Mouse (Mus musculus): ENCODE data around the gene Olfr1156. TPM values are rescaled to one million over a fixed set of nuclear protein-coding genes. Genes with fewer than 3 reads are reported as not detected.

Gene Olfr1156
- not detected in 2 replicates for polyA plus RNA-seq (2014; fragmentation: Nextera tagmentation; extraction: Ambion mirVana)

- H3K9ac ChIP-seq (ENCODE audit: low read depth, low read length), result no peak within 1 kb of the TSS
- ATAC-seq (ENCODE audit: low FRiP score) (no peak), DNase-seq (ENCODE audit: low spot score) (no peak)
- H3K4me1 ChIP-seq (replicated peaks; ENCODE audit: control insufficient read depth, insufficient read depth, low read length), result no peaks in the 10 kb centered on the region
- no peak within 1 kb of the TSS for H3K27ac ChIP-seq (ENCODE audit: low read depth, low read length)
- H3K4me3 ChIP-seq (ENCODE audit: low read depth, low read length), result no peak within 1 kb of the TSS
- no peaks in the 10 kb centered on the region for H3K9me3 ChIP-seq (ENCODE audit: control insufficient read depth, low read length)
- H3K4me2 ChIP-seq (replicated peaks; ENCODE audit: low read depth, low read length), result no peak within 1 kb of the TSS
- no peaks in the 10 kb centered on the region for H3K36me3 ChIP-seq (ENCODE audit: control insufficient read depth, insufficient read depth, low read length)
- no peaks in the 10 kb centered on the region for H3K27me3 ChIP-seq (ENCODE audit: control insufficient read depth, insufficient read depth, low read length)
These were observed at the start of gene Olfr1156 for GRCm38 (mm10) chr2:87953000-87953399. TSS of gene Olfr1156 (minus strand) at chr2:87953100.

- Histone ChIP-seq H3K27ac (ENCODE audit: low read depth, low read length) (no peak within 1 kb of the TSS), H3K4me1 (replicated peaks; ENCODE audit: control insufficient read depth, insufficient read depth, low read length) (no peaks in the 10 kb centered on the region), H3K4me2 (replicated peaks; ENCODE audit: low read depth, low read length) (no peak within 1 kb of the TSS), H3K9ac (ENCODE audit: low read depth, low read length) (no peak within 1 kb of the TSS), H3K4me3 (ENCODE audit: low read depth, low read length) (no peak within 1 kb of the TSS), H3K27me3 (ENCODE audit: control insufficient read depth, insufficient read depth, low read length) (no peaks in the 10 kb centered on the region), H3K9me3 (ENCODE audit: control insufficient read depth, low read length) (no peaks in the 10 kb centered on the region), H3K36me3 (ENCODE audit: control insufficient read depth, insufficient read depth, low read length) (no peaks in the 10 kb centered on the region)
- ATAC-seq (ENCODE audit: low FRiP score) (no peak), DNase-seq (ENCODE audit: low spot score) (no peak)
These were observed 36.9 kb upstream of the Olfr1156 start, which contains the start of gene Olfr1158 for GRCm38 (mm10) chr2:87989813-87990212. TSS of gene Olfr1158 (plus strand) at chr2:87990113.

- Histone ChIP-seq H3K4me3 (ENCODE audit: low read depth, low read length) (no peak within 1 kb of the TSS), H3K9me3 (ENCODE audit: control insufficient read depth, low read length) (no peaks in the 10 kb centered on the region), H3K4me2 (replicated peaks; ENCODE audit: low read depth, low read length) (no peak within 1 kb of the TSS), H3K9ac (ENCODE audit: low read depth, low read length) (no peak within 1 kb of the TSS), H3K27me3 (ENCODE audit: control insufficient read depth, insufficient read depth, low read length) (no peaks in the 10 kb centered on the region), H3K4me1 (replicated peaks; ENCODE audit: control insufficient read depth, insufficient read depth, low read length) (no peaks in the 10 kb centered on the region), H3K27ac (ENCODE audit: low read depth, low read length) (no peak within 1 kb of the TSS), H3K36me3 (ENCODE audit: control insufficient read depth, insufficient read depth, low read length) (no peaks in the 10 kb centered on the region)
- no peak for ATAC-seq (ENCODE audit: low FRiP score)
- WGBS, result 80% methylated on average over 3 of the region's 3 CpGs
- no peak for DNase-seq (ENCODE audit: low spot score)
These were observed 21.7 kb upstream of the Olfr1156 start, which contains the start of gene Olfr74 for GRCm38 (mm10) chr2:87974563-87974962. TSS of gene Olfr74 (minus strand) at chr2:87974663.

- ATAC-seq (ENCODE audit: low FRiP score) (no peak), DNase-seq (ENCODE audit: low spot score) (no peak)
- no peaks in the 10 kb centered on the region for H3K27me3 ChIP-seq (ENCODE audit: control insufficient read depth, insufficient read depth, low read length)
- no peak within 1 kb of the TSS for H3K4me3 ChIP-seq (ENCODE audit: low read depth, low read length)
- no peak within 1 kb of the TSS for H3K27ac ChIP-seq (ENCODE audit: low read depth, low read length)
- H3K4me1 ChIP-seq (replicated peaks; ENCODE audit: control insufficient read depth, insufficient read depth, low read length), result no peaks in the 10 kb centered on the region
- no peak within 1 kb of the TSS for H3K4me2 ChIP-seq (replicated peaks; ENCODE audit: low read depth, low read length)
- H3K36me3 ChIP-seq (ENCODE audit: control insufficient read depth, insufficient read depth, low read length), result no peaks in the 10 kb centered on the region
- no peaks in the 10 kb centered on the region for H3K9me3 ChIP-seq (ENCODE audit: control insufficient read depth, low read length)
- WGBS, result 96% methylated on average over 4 of the region's 4 CpGs
- no peak within 1 kb of the TSS for H3K9ac ChIP-seq (ENCODE audit: low read depth, low read length)
These were observed 15.3 kb upstream of the Olfr1156 start, which contains the start of gene Olfr1157 for GRCm38 (mm10) chr2:87968199-87968598. TSS of gene Olfr1157 (minus strand) at chr2:87968299.

- no peak within 1 kb of the TSS for H3K4me3 ChIP-seq (ENCODE audit: low read depth, low read length)
- 90% methylated on average over 1 of the region's 1 CpGs for WGBS
- H3K4me1 ChIP-seq (replicated peaks; ENCODE audit: control insufficient read depth, insufficient read depth, low read length), result no peaks in the 10 kb centered on the region
- no peaks in the 10 kb centered on the region for H3K9me3 ChIP-seq (ENCODE audit: control insufficient read depth, low read length)
- H3K9ac ChIP-seq (ENCODE audit: low read depth, low read length), result no peak within 1 kb of the TSS
- no peak within 1 kb of the TSS for H3K4me2 ChIP-seq (replicated peaks; ENCODE audit: low read depth, low read length)
- no peak for ATAC-seq (ENCODE audit: low FRiP score)
- DNase-seq (ENCODE audit: low spot score), result no peak
- no peak within 1 kb of the TSS for H3K27ac ChIP-seq (ENCODE audit: low read depth, low read length)
- no peaks in the 10 kb centered on the region for H3K36me3 ChIP-seq (ENCODE audit: control insufficient read depth, insufficient read depth, low read length)
- no peaks in the 10 kb centered on the region for H3K27me3 ChIP-seq (ENCODE audit: control insufficient read depth, insufficient read depth, low read length)
These were observed 7.9 kb downstream of the Olfr1156 start, which contains the start of gene Olfr1155 for GRCm38 (mm10) chr2:87945037-87945436. TSS of gene Olfr1155 (minus strand) at chr2:87945137.

- no peak within 1 kb of the TSS for H3K4me3 ChIP-seq (ENCODE audit: low read depth, low read length)
- DNase-seq (ENCODE audit: low spot score) (no peak), ATAC-seq (ENCODE audit: low FRiP score) (no peak)
- no peaks in the 10 kb centered on the region for H3K36me3 ChIP-seq (ENCODE audit: control insufficient read depth, insufficient read depth, low read length)
- no peak within 1 kb of the TSS for H3K27ac ChIP-seq (ENCODE audit: low read depth, low read length)
- no peak within 1 kb of the TSS for H3K4me2 ChIP-seq (replicated peaks; ENCODE audit: low read depth, low read length)
- WGBS, result 92% methylated on average over 1 of the region's 1 CpGs
- no peaks in the 10 kb centered on the region for H3K4me1 ChIP-seq (replicated peaks; ENCODE audit: control insufficient read depth, insufficient read depth, low read length)
- no peaks in the 10 kb centered on the region for H3K9me3 ChIP-seq (ENCODE audit: control insufficient read depth, low read length)
- H3K9ac ChIP-seq (ENCODE audit: low read depth, low read length), result no peak within 1 kb of the TSS
- no peaks in the 10 kb centered on the region for H3K27me3 ChIP-seq (ENCODE audit: control insufficient read depth, insufficient read depth, low read length)
These were observed 47.8 kb downstream of the Olfr1156 start, which contains the start of gene Olfr1154 for GRCm38 (mm10) chr2:87905066-87905465. TSS of gene Olfr1154 (minus strand) at chr2:87905166.

Other genes starting within 250 kb of the Olfr1156 start
- not detected in 2 replicates for gene Olfr1137, start 239.9 kb downstream of the Olfr1156 start, polyA plus RNA-seq (2014; fragmentation: Nextera tagmentation; extraction: Ambion mirVana)
- not detected in 2 replicates for gene Olfr1138, start 213.1 kb downstream of the Olfr1156 start, polyA plus RNA-seq (2014; fragmentation: Nextera tagmentation; extraction: Ambion mirVana)
- gene Olfr1140, start 209.3 kb downstream of the Olfr1156 start, polyA plus RNA-seq (2014; fragmentation: Nextera tagmentation; extraction: Ambion mirVana), result not detected in 2 replicates
- not detected in 2 replicates for gene Olfr1141, start 199.1 kb downstream of the Olfr1156 start, polyA plus RNA-seq (2014; fragmentation: Nextera tagmentation; extraction: Ambion mirVana)
- gene Olfr152, start 173.6 kb downstream of the Olfr1156 start, polyA plus RNA-seq (2014; fragmentation: Nextera tagmentation; extraction: Ambion mirVana), result not detected in 2 replicates
- gene Olfr1143, start 152.5 kb downstream of the Olfr1156 start, polyA plus RNA-seq (2014; fragmentation: Nextera tagmentation; extraction: Ambion mirVana), result not detected in 2 replicates
- gene Olfr1145, start 143.3 kb downstream of the Olfr1156 start, polyA plus RNA-seq (2014; fragmentation: Nextera tagmentation; extraction: Ambion mirVana), result not detected in 2 replicates
- not detected in 2 replicates for gene Olfr1148, start 122.6 kb downstream of the Olfr1156 start, polyA plus RNA-seq (2014; fragmentation: Nextera tagmentation; extraction: Ambion mirVana)
- not detected in 2 replicates for gene Olfr1150-ps1, start 109.1 kb downstream of the Olfr1156 start, polyA plus RNA-seq (2014; fragmentation: Nextera tagmentation; extraction: Ambion mirVana)
- not detected in 2 replicates for gene Olfr1151, start 97.2 kb downstream of the Olfr1156 start, polyA plus RNA-seq (2014; fragmentation: Nextera tagmentation; extraction: Ambion mirVana)
- 0.03 TPM in 2 replicates for gene Olfr1152, start 86.6 kb downstream of the Olfr1156 start, polyA plus RNA-seq (2014; fragmentation: Nextera tagmentation; extraction: Ambion mirVana)
- gene Olfr1153, start 58.1 kb downstream of the Olfr1156 start, polyA plus RNA-seq (2014; fragmentation: Nextera tagmentation; extraction: Ambion mirVana), result not detected in 2 replicates
- not detected in 2 replicates for gene Olfr1154, start 47.9 kb downstream of the Olfr1156 start, polyA plus RNA-seq (2014; fragmentation: Nextera tagmentation; extraction: Ambion mirVana)
- gene Olfr1155, start 8.0 kb downstream of the Olfr1156 start, polyA plus RNA-seq (2014; fragmentation: Nextera tagmentation; extraction: Ambion mirVana), result not detected in 2 replicates
- not detected in 2 replicates for gene Olfr1157, start 15.2 kb upstream of the Olfr1156 start, polyA plus RNA-seq (2014; fragmentation: Nextera tagmentation; extraction: Ambion mirVana)
- gene Olfr74, start 21.6 kb upstream of the Olfr1156 start, polyA plus RNA-seq (2014; fragmentation: Nextera tagmentation; extraction: Ambion mirVana), result not detected in 2 replicates
- gene Olfr1158, start 37.0 kb upstream of the Olfr1156 start, polyA plus RNA-seq (2014; fragmentation: Nextera tagmentation; extraction: Ambion mirVana), result not detected in 2 replicates
- gene Olfr1160, start 55.2 kb upstream of the Olfr1156 start, polyA plus RNA-seq (2014; fragmentation: Nextera tagmentation; extraction: Ambion mirVana), result not detected in 2 replicates
- gene Olfr1161, start 69.7 kb upstream of the Olfr1156 start, polyA plus RNA-seq (2014; fragmentation: Nextera tagmentation; extraction: Ambion mirVana), result not detected in 2 replicates
- not detected in 2 replicates for gene Olfr73, start 84.6 kb upstream of the Olfr1156 start, polyA plus RNA-seq (2014; fragmentation: Nextera tagmentation; extraction: Ambion mirVana)
- gene Olfr1162, start 98.0 kb upstream of the Olfr1156 start, polyA plus RNA-seq (2014; fragmentation: Nextera tagmentation; extraction: Ambion mirVana), result not detected in 2 replicates
- gene Olfr1163, start 118.7 kb upstream of the Olfr1156 start, polyA plus RNA-seq (2014; fragmentation: Nextera tagmentation; extraction: Ambion mirVana), result not detected in 2 replicates
- gene Olfr1164, start 140.9 kb upstream of the Olfr1156 start, polyA plus RNA-seq (2014; fragmentation: Nextera tagmentation; extraction: Ambion mirVana), result not detected in 2 replicates
- not detected in 2 replicates for gene Olfr1166, start 175.2 kb upstream of the Olfr1156 start, polyA plus RNA-seq (2014; fragmentation: Nextera tagmentation; extraction: Ambion mirVana)
- gene Olfr1167, start 202.1 kb upstream of the Olfr1156 start, polyA plus RNA-seq (2014; fragmentation: Nextera tagmentation; extraction: Ambion mirVana), result not detected in 2 replicates
- not detected in 2 replicates for gene Olfr1168, start 228.8 kb upstream of the Olfr1156 start, polyA plus RNA-seq (2014; fragmentation: Nextera tagmentation; extraction: Ambion mirVana)

Data from hindbrain, embryonic 11.5 days (tissue).